ENCODE assay signal across 16 mouse cellular contexts in genomic region chr4:59009186-59009585, GRCm38 (mm10). TPM values are rescaled to one million over a fixed set of nuclear protein-coding genes. Genes with fewer than 3 reads are reported as not detected.
A peak's percentile ranks its signal among the peaks of the same experiment; 100 is the strongest.
DNase-seq lines count a peak whose midpoint lies in the region; ATAC-seq and TF ChIP-seq lines count a peak whose summit lies in the region.
"Had no signal": no experiment of that assay in that cellular context is flagged by ENCODE, and none has a peak within 500 bp of the region (broad histone marks: within the 10 kb centered on the region; RNA-seq: fewer than 3 reads in every experiment).

No protein-coding gene starts in this region.

- intact Hi-C loops in gastrocnemius, adult 2 months (cut with DNase I) = no loop called here

- H3K27me3 ChIP-seq in liver, embryonic 15.5 days = no peaks in the 10 kb centered on the region
- H3K27me3 ChIP-seq: hindbrain, embryonic 13.5 days; limb, embryonic 12.5 days; midbrain, embryonic 15.5 days; neural tube, embryonic 15.5 days had no signal

- peak overlapping the region; percentile 55 for H3K4me3 ChIP-seq in bone marrow, adult 2 months (replicated peaks; ENCODE audit: control insufficient read depth, low read depth, low read length)
- H3K4me3 ChIP-seq in liver, embryonic 15.5 days (replicated peaks) = no peak overlapping the region
- no peak overlapping the region for H3K4me3 ChIP-seq in gastrocnemius, adult 2 months
- H3K4me3 ChIP-seq: embryonic facial prominence, embryonic 10.5 days; hindbrain, embryonic 13.5 days; limb, embryonic 12.5 days; midbrain, embryonic 15.5 days; neural tube, embryonic 15.5 days had no signal

- H3K9ac ChIP-seq in liver, embryonic 15.5 days = no peak overlapping the region
- H3K9ac ChIP-seq: hindbrain, embryonic 13.5 days; limb, embryonic 12.5 days; midbrain, embryonic 15.5 days; neural tube, embryonic 15.5 days had no signal

- H3K9me3 ChIP-seq in liver, embryonic 15.5 days (replicated peaks) = no peaks in the 10 kb centered on the region
- H3K9me3 ChIP-seq: embryonic facial prominence, embryonic 10.5 days; hindbrain, embryonic 13.5 days; limb, embryonic 12.5 days; midbrain, embryonic 15.5 days; neural tube, embryonic 15.5 days had no signal

- H3K27ac ChIP-seq in bone marrow, adult 2 months (ENCODE audit: control insufficient read depth, insufficient read depth, low read depth, low read length, poor library complexity) = no peak overlapping the region; the same call in 1 of the 2 replicates
- peak overlapping the region; percentile 53; the same call in 1 of the 2 replicates for H3K27ac ChIP-seq in liver, embryonic 15.5 days (replicated peaks)
- no peak overlapping the region for H3K27ac ChIP-seq in gastrocnemius, adult 2 months
- H3K27ac ChIP-seq: embryonic facial prominence, embryonic 10.5 days; hindbrain, embryonic 13.5 days; limb, embryonic 12.5 days; midbrain, embryonic 15.5 days; neural tube, embryonic 15.5 days had no signal

- H3K36me3 ChIP-seq in liver, embryonic 15.5 days (replicated peaks) = no peaks in the 10 kb centered on the region
- H3K36me3 ChIP-seq: hindbrain, embryonic 13.5 days; midbrain, embryonic 15.5 days; neural tube, embryonic 15.5 days had no signal

- ATAC-seq in CD4-positive, CD25-positive, alpha-beta regulatory T cell, adult 4 months = peak; percentile 85
- ATAC-seq in liver, embryonic 15.5 days (ENCODE audit: insufficient read depth) = no peak
- ATAC-seq in cerebellum, adult (ENCODE audit: insufficient number of reproducible peaks, low FRiP score, low TSS enrichment) = no peak
- ATAC-seq: midbrain, embryonic 15.5 days had no signal

- no peak for TF ChIP-seq CTCF in bone marrow, adult 2 months (IDR thresholded peaks at IDR 0.05; ENCODE audit: control insufficient read depth, insufficient read depth, low read length)
- no peak for TF ChIP-seq CTCF in gastrocnemius, adult 2 months (IDR thresholded peaks at IDR 0.05)

- no peak for TF ChIP-seq POLR2A in bone marrow, adult 2 months (IDR thresholded peaks at IDR 0.05; ENCODE audit: borderline replicate concordance, control insufficient read depth, low read depth, low read length)

- DNase-seq in thymus, postnatal 0 days (ENCODE audit: low spot score) = peak; percentile 65
- no peak for DNase-seq in right cerebral cortex, postnatal 36 days (ENCODE audit: low spot score in 2 of 2)
- no peak for DNase-seq in gastrocnemius, adult 2 months
- DNase-seq: cerebellum, adult 9-11 months; kidney, adult 2 months; layer of hippocampus, adult 9-11 months; lung, postnatal 10 days had no signal

- H3K4me2 ChIP-seq in liver, embryonic 15.5 days = no peak overlapping the region; the same call in 1 of the 2 replicates
- H3K4me2 ChIP-seq: hindbrain, embryonic 13.5 days; limb, embryonic 12.5 days; midbrain, embryonic 15.5 days; neural tube, embryonic 15.5 days had no signal

- WGBS in bone marrow, adult 2 months = 11% methylated on average over 7 of the region's 7 CpGs
- WGBS in liver, embryonic 15.5 days (ENCODE audit: insufficient replicate concordance) = 37% methylated on average over 7 of the region's 7 CpGs

- peaks cover 11% of the 10 kb centered on the region for H3K4me1 ChIP-seq in bone marrow, adult 2 months (ENCODE audit: control insufficient read depth, insufficient read depth, low read length)
- peaks cover 62% of the 10 kb centered on the region for H3K4me1 ChIP-seq in liver, embryonic 15.5 days (replicated peaks)

RNA-seq across cellular contexts. Expression of gene Gm20503, which starts 6.2 kb away (rescaled TPM):
- not detected for polyA plus RNA-seq in CD4-positive, CD25-positive, alpha-beta regulatory T cell, adult 4 months (2017; shearing (Covaris generic))
- 16.2 TPM in 1 of 2 replicates, not detected in the other for polyA plus RNA-seq in bone marrow, adult 2 months (2011; ENCODE audit: insufficient read depth, insufficient read length, low replicate concordance, missing spikeins)
- 7.5 and 8.5 TPM in 2 replicates for polyA plus RNA-seq in liver, embryonic 15.5 days (2015; fragmentation: Nextera tagmentation; extraction: Ambion mirVana)
- 8.4 and 12.0 TPM in 2 replicates for polyA plus RNA-seq in thymus, postnatal 0 days (2015; fragmentation: Nextera tagmentation; extraction: Ambion mirVana)
- total RNA-seq in gastrocnemius, adult 2 months (2021) = 1 to 10 TPM in 1 of 2 experiments, under 1 TPM in 1; 0.46 to 1.7 TPM
- polyA plus RNA-seq: kidney, adult 2 months had no signal

RNA-seq across cellular contexts. Expression of gene Dnajc25, which starts 14.3 kb away (rescaled TPM):
- 1 to 10 TPM; 1.1 to 1.6 TPM for polyA plus RNA-seq in CD4-positive, CD25-positive, alpha-beta regulatory T cell, adult 4 months (2017; shearing (Covaris generic))
- 6.9 and 7.3 TPM in 2 replicates for polyA plus RNA-seq in bone marrow, adult 2 months (2011; ENCODE audit: insufficient read depth, insufficient read length, low replicate concordance, missing spikeins)
- 4.9 and 6.2 TPM in 2 replicates for polyA plus RNA-seq in liver, embryonic 15.5 days (2015; fragmentation: Nextera tagmentation; extraction: Ambion mirVana)
- polyA plus RNA-seq in thymus, postnatal 0 days (2015; fragmentation: Nextera tagmentation; extraction: Ambion mirVana) = 5.7 and 6.9 TPM in 2 replicates
- 10 to 100 TPM; 10.8 to 12.4 TPM for total RNA-seq in gastrocnemius, adult 2 months (2021)

RNA-seq across cellular contexts. Expression of gene Ptgr1, which starts 22.3 kb away (rescaled TPM):
- polyA plus RNA-seq in CD4-positive, CD25-positive, alpha-beta regulatory T cell, adult 4 months (2017; shearing (Covaris generic)) = under 1 TPM; 0.19 to 0.70 TPM
- 5.9 and 12.4 TPM in 2 replicates for polyA plus RNA-seq in bone marrow, adult 2 months (2011; ENCODE audit: insufficient read depth, insufficient read length, low replicate concordance, missing spikeins)
- 12.4 and 15.1 TPM in 2 replicates for polyA plus RNA-seq in liver, embryonic 15.5 days (2015; fragmentation: Nextera tagmentation; extraction: Ambion mirVana)
- 14.4 and 14.6 TPM in 2 replicates for polyA plus RNA-seq in thymus, postnatal 0 days (2015; fragmentation: Nextera tagmentation; extraction: Ambion mirVana)
- 1 to 10 TPM in 1 of 2 experiments, under 1 TPM in 1; 0.84 to 1.7 TPM for total RNA-seq in gastrocnemius, adult 2 months (2021)

RNA-seq across cellular contexts. Expression of gene Gng10, which starts 25.7 kb away (rescaled TPM):
- 100 to 1,000 TPM; 105 to 116 TPM for polyA plus RNA-seq in CD4-positive, CD25-positive, alpha-beta regulatory T cell, adult 4 months (2017; shearing (Covaris generic))
- 8.4 and 20.3 TPM in 2 replicates for polyA plus RNA-seq in bone marrow, adult 2 months (2011; ENCODE audit: insufficient read depth, insufficient read length, low replicate concordance, missing spikeins)
- 16.8 and 20.0 TPM in 2 replicates for polyA plus RNA-seq in liver, embryonic 15.5 days (2015; fragmentation: Nextera tagmentation; extraction: Ambion mirVana)
- 124 and 128 TPM in 2 replicates for polyA plus RNA-seq in thymus, postnatal 0 days (2015; fragmentation: Nextera tagmentation; extraction: Ambion mirVana)
- total RNA-seq in gastrocnemius, adult 2 months (2021) = 1 to 10 TPM; 5.2 to 6.7 TPM
